ENCODE assay signal across 19 mouse cellular contexts in the genomic region with DNA sequence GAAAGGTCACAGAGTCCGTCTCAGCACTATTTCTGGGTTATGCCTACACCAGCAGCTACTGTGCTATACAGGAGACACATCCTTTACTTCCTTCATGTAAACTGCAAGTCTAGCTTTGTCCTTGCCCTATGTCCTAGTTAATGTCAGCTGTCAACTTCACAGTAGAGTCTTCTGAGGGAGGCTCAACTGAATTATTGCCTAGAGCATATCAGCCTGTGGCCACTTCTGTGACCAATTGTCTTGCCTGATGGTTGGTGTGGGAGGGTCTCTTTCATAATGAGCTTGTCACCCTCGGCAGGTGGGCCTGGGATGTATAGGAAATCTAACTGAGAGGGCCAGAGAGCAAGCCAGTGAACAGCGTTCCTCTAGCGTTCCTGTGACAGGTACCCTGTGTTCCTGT.
"Had no signal": no experiment of that assay in that cellular context is flagged by ENCODE, and none has a peak within 500 bp of the region (broad histone marks: within the 10 kb centered on the region; RNA-seq: fewer than 3 reads in every experiment).

No protein-coding gene starts in this region.

- H3K27ac ChIP-seq: kidney, postnatal 0 days; left cerebral cortex, adult 2 months; lung, embryonic 15.5 days; midbrain, embryonic 12.5 days; neural tube, embryonic 13.5 days; stomach, embryonic 15.5 days had no signal

- H3K4me2 ChIP-seq: lung, embryonic 15.5 days; midbrain, embryonic 12.5 days; neural tube, embryonic 13.5 days; stomach, embryonic 15.5 days had no signal

- ATAC-seq: intestine, postnatal 0 days; midbrain, embryonic 16.5 days had no signal

- H3K9ac ChIP-seq: lung, embryonic 15.5 days; midbrain, embryonic 12.5 days; neural tube, embryonic 13.5 days; stomach, embryonic 15.5 days had no signal

- H3K36me3 ChIP-seq: lung, embryonic 15.5 days; midbrain, embryonic 12.5 days; neural tube, embryonic 13.5 days; stomach, embryonic 15.5 days had no signal

- H3K27me3 ChIP-seq: lung, embryonic 15.5 days; midbrain, embryonic 12.5 days; neural tube, embryonic 13.5 days; stomach, embryonic 15.5 days had no signal

- H3K4me3 ChIP-seq: left cerebral cortex, adult 2 months; lung, embryonic 15.5 days; midbrain, embryonic 12.5 days; myocyte; neural tube, embryonic 13.5 days; stomach, embryonic 15.5 days had no signal

- DNase-seq: kidney, adult 2 months; kidney, postnatal 36 days; layer of hippocampus, postnatal 36 days; lung, adult 18-20 months; lung, postnatal 10 days; lung, postnatal 36 days; right cerebral cortex, adult 18-20 months; right cerebral cortex, postnatal 14 days; right cerebral cortex, postnatal 4 days; thymus, postnatal 25 days had no signal

- H3K4me1 ChIP-seq: lung, embryonic 15.5 days; midbrain, embryonic 12.5 days; neural tube, embryonic 13.5 days; stomach, embryonic 15.5 days had no signal

- H3K9me3 ChIP-seq: lung, embryonic 15.5 days; midbrain, embryonic 12.5 days; neural tube, embryonic 13.5 days; stomach, embryonic 15.5 days had no signal
